Mouse (Mus musculus): ENCODE data around the gene Hsfy2.

Gene Hsfy2

DNA sequence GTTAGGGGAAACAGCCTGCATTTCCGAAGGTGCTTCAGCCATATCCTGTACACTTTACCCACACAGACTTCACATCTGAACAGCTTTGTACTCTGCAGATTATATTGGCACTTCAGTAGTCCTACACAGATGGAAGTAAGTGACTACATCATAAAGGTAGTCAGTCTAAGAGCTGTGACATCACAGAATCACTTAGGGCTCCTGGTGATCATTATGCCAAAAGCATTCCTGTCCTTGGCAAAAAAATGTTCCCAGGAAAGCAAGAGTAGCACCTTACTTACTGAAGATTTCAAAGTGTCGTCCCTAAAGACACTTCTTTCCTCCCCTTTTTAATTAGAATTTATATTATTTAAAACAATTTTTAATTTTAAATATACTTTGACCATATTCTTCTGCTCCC lies at the start of gene Hsfy2:
Gene Hsfy2 (minus strand): TSS at position 101 of the 400 bp plus-strand sequence.
- DNase-seq = no peak

DNA sequence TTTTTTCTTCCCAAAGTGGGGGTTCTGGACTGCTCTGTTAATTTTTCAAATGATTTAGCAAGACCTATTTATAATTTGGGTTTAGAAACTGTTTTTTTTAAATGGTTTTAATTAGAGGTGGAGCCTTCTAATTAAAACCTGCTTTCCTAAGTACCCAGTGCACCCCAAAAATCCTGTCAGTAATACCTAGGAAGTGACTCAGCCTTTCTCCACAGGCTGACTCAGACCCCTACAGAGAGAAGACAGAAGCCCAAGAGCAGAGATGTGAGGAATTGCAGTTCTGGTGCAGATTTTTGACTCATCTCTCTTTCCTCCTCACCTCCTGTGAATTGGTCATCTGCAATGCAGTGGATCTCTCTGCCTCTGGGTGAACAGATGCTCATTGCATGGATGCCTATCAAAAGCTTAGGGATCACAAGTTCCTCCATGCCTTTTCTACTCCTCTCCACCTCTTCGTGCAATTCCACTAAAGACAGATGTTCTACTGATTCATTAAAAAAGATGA lies 47.9 kb upstream of the Hsfy2 start:
- no peak for DNase-seq

DNA sequence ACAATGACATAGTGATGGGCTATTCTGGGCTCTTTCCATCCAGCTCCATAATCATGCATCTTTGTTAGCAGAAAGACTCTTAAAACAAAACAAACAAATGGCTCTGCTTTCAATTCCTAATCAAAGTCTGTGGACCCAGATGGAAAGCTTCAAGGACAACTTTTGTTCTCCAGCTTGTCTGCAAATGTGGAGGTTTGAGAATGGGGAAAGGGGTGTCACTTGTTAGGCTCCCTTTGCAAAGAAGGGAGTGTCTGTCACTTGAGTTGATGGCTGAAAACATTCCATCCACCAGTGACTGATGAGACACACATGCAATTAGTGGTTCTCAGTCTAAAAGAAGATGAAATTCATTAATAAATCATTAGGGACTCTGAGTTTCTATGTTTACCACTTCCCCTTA lies 47.3 kb upstream of the Hsfy2 start:
- DNase-seq = no peak

DNA sequence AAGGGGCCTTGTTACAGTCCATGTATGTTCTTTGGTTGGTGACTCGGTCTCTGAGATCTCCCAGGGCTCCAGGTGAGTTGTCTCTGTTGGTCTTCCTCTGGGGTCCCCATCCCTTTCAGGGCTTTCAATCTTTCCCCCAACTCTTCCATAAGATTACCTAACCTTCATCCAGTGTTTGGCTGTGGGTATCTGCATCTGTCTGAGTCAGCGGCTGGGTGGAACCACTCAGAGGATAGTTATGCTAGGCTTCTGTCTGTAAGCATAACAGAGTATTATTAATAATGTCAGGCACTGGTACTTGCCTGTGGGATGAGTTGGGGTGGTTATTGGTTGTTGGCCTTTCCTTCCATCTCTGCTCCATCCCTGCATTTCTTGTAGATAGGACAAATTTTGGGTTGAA lies 44.0 kb upstream of the Hsfy2 start:
- DNase-seq = no peak

DNA sequence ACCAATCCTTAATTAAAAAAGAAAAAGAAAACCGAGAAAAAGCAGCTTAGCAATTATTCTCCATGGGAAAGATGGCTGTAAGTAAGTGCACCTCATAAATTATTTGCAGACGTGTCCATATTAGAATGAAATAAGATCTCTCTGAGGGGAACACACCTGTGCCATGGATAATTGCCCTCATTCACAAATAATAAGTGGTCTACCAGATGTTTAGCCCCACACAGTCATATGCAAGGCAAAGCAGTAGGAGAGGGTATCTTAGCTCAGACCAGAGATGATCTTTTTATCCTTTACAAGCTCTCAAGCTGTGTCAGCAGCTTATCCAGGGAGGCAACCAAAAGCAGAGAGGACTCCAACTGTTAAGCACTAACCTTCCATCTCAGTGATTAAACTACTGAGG lies 38.0 kb upstream of the Hsfy2 start:
- no peak for DNase-seq

DNA sequence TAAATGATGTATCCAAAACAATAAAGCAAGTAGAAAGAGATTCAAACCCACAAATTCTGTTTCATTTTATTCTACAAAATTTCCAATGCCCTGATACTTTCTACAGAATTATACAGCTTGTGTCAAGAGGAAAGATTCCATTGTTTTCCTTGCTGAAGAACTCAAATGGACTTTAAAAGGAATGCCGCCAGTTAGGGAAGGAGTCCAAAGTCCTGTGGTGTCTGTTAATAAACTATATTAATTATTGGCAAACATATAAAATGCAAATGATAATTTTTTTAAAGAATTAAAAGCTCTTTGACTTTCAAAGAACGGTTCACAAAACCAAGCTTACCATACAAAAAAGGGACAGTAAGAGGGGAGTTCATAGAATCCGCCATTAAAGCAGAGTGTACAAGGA lies 37.4 kb upstream of the Hsfy2 start:
- no peak for DNase-seq

DNA sequence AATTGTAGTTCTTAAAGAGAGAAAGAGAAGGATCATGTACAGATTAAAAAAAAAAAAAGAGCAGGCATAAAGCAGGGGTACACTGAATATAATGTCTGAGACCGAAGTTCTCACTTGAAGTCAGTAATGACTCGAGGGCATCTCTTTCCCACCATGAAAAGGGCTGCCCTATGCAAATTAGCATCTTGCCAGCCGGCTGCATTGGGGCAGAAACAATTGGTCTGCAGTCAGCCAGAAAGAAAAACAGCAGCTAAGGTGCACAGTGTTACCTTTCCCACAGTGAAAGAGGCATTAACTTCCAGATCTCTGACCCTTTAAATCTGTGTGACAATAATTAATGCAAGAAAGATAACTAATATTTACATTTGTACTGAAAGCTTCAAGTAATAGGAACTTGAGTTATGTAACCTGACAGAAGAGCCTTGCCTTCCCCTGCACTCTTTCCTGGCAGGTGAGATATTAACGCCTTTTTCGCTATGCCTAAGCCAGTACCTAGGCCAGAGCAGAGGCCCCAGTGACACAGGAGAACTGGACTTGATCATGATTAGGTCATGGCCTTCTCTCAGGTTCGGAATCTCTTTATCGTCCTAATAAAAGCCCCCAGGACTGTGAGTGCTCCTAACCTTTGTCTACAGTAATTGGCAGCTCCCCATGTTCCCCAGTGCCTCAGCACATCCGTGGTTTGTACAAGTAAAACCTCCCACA lies 34.2 kb upstream of the Hsfy2 start:
- peak; percentile 22 to 47 for DNase-seq

DNA sequence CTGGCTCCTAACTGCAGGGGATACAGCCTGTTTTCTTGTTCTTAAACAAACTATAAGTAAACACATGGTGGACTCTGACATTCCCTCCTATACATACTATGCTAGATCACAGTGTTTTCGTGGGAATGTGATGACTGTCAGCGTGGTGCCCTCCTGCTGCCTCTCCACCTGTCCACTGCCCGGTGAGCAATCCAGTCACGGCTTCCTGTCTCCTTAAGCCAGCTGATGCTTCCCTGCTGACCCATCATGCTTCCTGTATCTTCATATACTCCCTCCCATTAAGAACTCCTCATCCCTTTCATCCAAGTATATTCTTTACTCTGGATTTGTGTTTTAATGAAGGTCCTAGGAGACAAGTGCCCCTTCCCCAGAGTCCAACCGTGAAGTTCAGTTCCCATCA lies 33.3 kb upstream of the Hsfy2 start:
- no peak for DNase-seq

DNA sequence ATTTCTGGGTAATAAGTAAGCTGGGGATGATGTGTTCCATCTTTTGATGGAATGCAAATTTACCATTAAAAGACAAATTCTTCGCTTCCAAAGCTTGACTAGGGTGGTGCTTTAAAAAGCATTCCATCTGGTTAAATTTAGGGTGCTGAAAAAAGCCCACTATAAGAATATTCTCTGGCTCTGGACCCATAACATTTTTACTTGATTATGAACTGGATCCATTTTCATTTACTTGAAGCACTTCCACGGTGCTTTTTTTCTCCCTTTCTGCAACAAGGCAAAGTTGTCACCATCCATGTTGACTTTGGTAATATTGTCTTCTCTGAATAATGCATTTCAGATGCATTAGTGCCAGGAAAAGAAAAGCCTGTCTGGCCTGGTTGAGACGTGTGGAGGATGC lies 27.4 kb upstream of the Hsfy2 start:
- no peak for DNase-seq

DNA sequence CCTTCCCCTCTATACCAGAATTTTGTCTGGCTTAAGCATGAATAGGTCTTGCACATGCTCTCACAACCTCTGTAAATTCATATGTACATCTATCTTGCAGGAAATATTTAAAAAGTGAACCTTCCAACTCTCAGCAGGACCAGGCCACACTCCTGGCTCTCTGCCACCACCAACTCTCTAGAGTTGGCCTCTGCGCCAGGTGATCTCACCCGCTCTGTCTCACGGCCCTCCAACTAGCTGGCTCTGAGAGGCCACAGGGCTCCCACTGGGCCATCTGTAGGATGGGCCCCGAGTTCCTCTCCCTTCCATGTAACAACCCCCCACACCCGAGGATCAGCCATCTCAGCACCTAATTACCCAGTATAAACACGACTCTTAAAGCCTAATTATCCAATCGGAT lies 10.4 kb downstream of the Hsfy2 start:
- peak in 1 of 2 experiments; percentile 1 for DNase-seq

DNA sequence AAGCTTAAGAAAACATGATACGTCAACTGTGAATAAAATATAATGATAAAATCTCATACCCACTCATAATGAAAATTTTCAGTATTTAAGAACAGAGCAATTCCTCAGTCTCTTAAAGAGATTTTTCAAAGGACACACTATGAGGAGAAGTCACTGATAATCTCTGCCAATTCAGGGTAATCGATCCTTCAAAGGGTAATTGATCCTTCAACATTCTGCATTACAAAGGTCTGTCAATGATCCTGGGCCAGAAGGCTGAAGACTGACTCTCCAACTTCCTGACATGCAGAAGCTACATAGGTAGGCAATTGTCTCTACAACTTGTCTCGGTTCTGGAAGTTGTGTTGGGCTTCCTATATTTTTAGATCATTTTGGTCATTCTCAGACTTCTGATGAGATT lies 12.9 kb downstream of the Hsfy2 start:
- no peak for DNase-seq

DNA sequence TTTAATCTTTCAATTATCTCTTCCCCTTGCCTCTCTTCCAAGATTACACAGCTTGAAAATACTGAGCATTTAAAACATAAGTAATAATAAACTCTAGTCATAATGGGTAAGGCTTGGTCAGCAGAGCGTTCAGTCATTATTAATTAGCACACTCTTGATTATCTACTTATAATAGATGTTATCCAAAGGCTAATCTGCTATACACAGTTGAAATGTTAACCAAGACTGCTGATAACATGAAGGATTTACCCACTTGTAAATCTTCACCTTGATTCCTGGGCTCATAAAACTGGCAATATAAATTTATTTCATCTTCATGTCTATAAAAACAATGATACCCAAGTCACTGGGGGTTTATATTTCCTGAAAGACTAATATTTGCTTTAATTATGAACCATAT lies 24.9 kb downstream of the Hsfy2 start:
- no peak for DNase-seq

Data from kidney, postnatal 4 days (tissue).